Mouse (Mus musculus) cerebellum, adult 2 months (tissue): Measurements from ENCODE around the gene Pald1. TPM values are rescaled to one million over a fixed set of nuclear protein-coding genes. Genes with fewer than 3 reads are reported as not detected.

Experiments
- DNase-seq, 2 experiments: peaks; one replicate each; pipeline ENCODE4 v3.0.0; 2021
- H3K27ac ChIP-seq: fragments of 200-500 bp; 2 replicates; pipeline ENCODE4 v1.5.1; 2012; ENCODE audit warnings: low read length, control low read depth, inconsistent platforms; ENCODE audit not compliant: insufficient read depth
- H3K27me3 ChIP-seq: fragments of 200-500 bp; 2 replicates; pipeline ENCODE4 v1.6.1; 2012; ENCODE audit warnings: inconsistent platforms, mild to moderate bottlenecking, low read length, moderate library complexity; ENCODE audit not compliant: control insufficient read depth, insufficient read depth
- H3K4me1 ChIP-seq: fragments of 200-500 bp; 2 replicates; pipeline ENCODE4 v1.6.1; 2011; ENCODE audit warnings: low read length; ENCODE audit not compliant: control insufficient read depth, insufficient read depth
- H3K4me3 ChIP-seq: fragments of 200-500 bp; replicated peaks from 2 replicates; pipeline ENCODE3; 2011; ENCODE audit warnings: mild to moderate bottlenecking, low read depth, low read length, control low read depth; ENCODE audit not compliant: insufficient read depth
- CTCF ChIP-seq: fragments of 200-500 bp; IDR thresholded peaks from 2 replicates; pipeline ENCODE4 v1.5.1; 2011; ENCODE audit warnings: low read depth, mild to moderate bottlenecking, control low read depth, low read length, moderate library complexity, borderline replicate concordance; ENCODE audit not compliant: insufficient read depth
- POLR2A ChIP-seq: fragments of 200-500 bp; IDR thresholded peaks from 2 replicates; pipeline ENCODE4 v1.6.1; 2011; ENCODE audit warnings: low read length, control low read depth, borderline replicate concordance; ENCODE audit not compliant: insufficient read depth
- WGBS: fragments of 180-500 bp; shearing (Covaris S2); methylation state at CpG from one replicate; pipeline ENCODE4 v1.1.7; 2018; 5-methylcytosine and 5-hydroxymethylcytosine counted together
- polyA plus RNA-seq: library from polyadenylated mRNA; depleted of rRNA; stranded (reverse); fragments of >200 nt; gene quantifications from 2 replicates; pipeline ENCODE4 v1.2.3, GENCODE M21; 2012

Gene Pald1
- polyA plus RNA-seq, 1 experiment = 15.5 TPM

GRCm38 (mm10) chr10:61327545-61327944, 55.8 kb downstream of the Pald1 start:
- TF ChIP-seq CTCF = no peak
- TF ChIP-seq POLR2A = no peak
- Histone ChIP-seq H3K4me1 (peaks cover 10% of the 10 kb centered on the region), H3K27ac (no peak overlapping the region), H3K27me3 (no peaks in the 10 kb centered on the region), H3K4me3 (no peak overlapping the region)
- DNase-seq = no peak
- WGBS = 91% methylated on average over 10 of the region's 10 CpGs

GRCm38 (mm10) chr10:61325782-61326328, 57.5 kb downstream of the Pald1 start:
- Histone ChIP-seq H3K27me3 (no peaks in the 10 kb centered on the region), H3K27ac (no peak overlapping the region), H3K4me3 (no peak overlapping the region), H3K4me1 (peaks cover 4% of the 10 kb centered on the region)
- whole genome bisulfite sequencing = 88% methylated on average over 9 of the region's 9 CpGs
- no peak for DNase-seq
- TF ChIP-seq CTCF = no peak
- TF ChIP-seq POLR2A = no peak

- Histone ChIP-seq H3K4me1 (no peaks in the 10 kb centered on the region; the same call in 1 of the 2 replicates), H3K27me3 (no peaks in the 10 kb centered on the region), H3K4me3 (no peak overlapping the region), H3K27ac (no peak overlapping the region)
- WGBS = 56% methylated on average over 8 of the region's 8 CpGs
- TF ChIP-seq CTCF (no peak), POLR2A (no peak)
- DNase-seq = no peak
These were observed 58.6 kb downstream of the Pald1 start for GRCm38 (mm10) chr10:61324717-61325116.

- H3K27ac ChIP-seq = no peak overlapping the region
These were observed 64.8 kb downstream of the Pald1 start for GRCm38 (mm10) chr10:61318527-61318926.

DNA sequence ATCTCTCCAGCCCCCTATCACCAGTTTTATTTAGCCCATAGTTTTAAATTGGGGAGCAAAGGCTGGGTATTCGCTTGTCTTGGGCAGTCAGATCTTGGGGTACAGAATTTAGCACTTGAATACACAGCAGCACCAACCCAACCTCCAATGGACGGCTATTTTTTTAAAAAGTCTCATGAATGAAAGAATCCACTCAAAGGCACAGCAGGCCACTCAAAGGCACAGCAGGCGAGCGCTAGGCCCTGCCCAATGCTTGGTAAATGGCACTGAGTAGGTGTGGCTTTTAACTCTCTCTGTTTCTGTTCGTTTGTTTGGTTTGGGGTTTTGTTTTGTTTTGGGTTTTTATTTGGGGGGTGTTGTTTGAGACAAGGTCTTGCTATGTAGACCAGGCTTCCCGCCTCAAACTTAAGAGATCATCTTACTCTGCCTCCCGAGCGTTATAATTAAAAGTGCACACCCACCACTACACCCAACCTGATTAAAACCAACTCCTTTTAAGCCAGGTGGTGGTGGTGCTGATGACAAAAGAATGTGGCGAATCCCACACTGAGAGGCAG, 67.9 kb downstream of the Pald1 start:
- DNase-seq = no peak
- Histone ChIP-seq H3K4me1 (no peaks in the 10 kb centered on the region), H3K27ac (no peak overlapping the region), H3K27me3 (no peaks in the 10 kb centered on the region), H3K4me3 (no peak overlapping the region)
- no peak for TF ChIP-seq CTCF
- TF ChIP-seq POLR2A = no peak
- 74% methylated on average over 9 of the region's 9 CpGs for WGBS

More at GRCm38 (mm10) chr10:61318527-61318926, 64.8 kb downstream of the Pald1 start:
- 89% methylated on average over 3 of the region's 3 CpGs for WGBS
- Histone ChIP-seq H3K27me3 (no peaks in the 10 kb centered on the region), H3K4me1 (no peaks in the 10 kb centered on the region), H3K4me3 (no peak overlapping the region)
- DNase-seq = no peak
- no peak for TF ChIP-seq POLR2A
- no peak for TF ChIP-seq CTCF

GRCm38 (mm10) chr10:61313750-61314149, 69.6 kb downstream of the Pald1 start:
- Histone ChIP-seq H3K4me3 (no peak overlapping the region), H3K4me1 (no peaks in the 10 kb centered on the region), H3K27ac (no peak overlapping the region), H3K27me3 (no peaks in the 10 kb centered on the region)
- WGBS = 76% methylated on average over 7 of the region's 7 CpGs
- TF ChIP-seq CTCF (no peak), POLR2A (no peak)
- DNase-seq = no peak

- Histone ChIP-seq H3K4me1 (no peaks in the 10 kb centered on the region), H3K27ac (no peak overlapping the region), H3K27me3 (no peaks in the 10 kb centered on the region), H3K4me3 (no peak overlapping the region)
- DNase-seq = no peak
- no peak for TF ChIP-seq POLR2A
- no peak for TF ChIP-seq CTCF
- WGBS = 77% methylated on average over 7 of the region's 7 CpGs
These were observed 70.6 kb downstream of the Pald1 start for GRCm38 (mm10) chr10:61312754-61313153.

- Histone ChIP-seq H3K4me3 (no peak overlapping the region), H3K27ac (no peak overlapping the region), H3K4me1 (no peaks in the 10 kb centered on the region), H3K27me3 (no peaks in the 10 kb centered on the region)
- no peak for DNase-seq
- 85% methylated on average over 6 of the region's 6 CpGs for WGBS
- TF ChIP-seq CTCF = no peak
- no peak for TF ChIP-seq POLR2A
These were observed 71.2 kb downstream of the Pald1 start for GRCm38 (mm10) chr10:61312159-61312558.
